In the genomic region with DNA sequence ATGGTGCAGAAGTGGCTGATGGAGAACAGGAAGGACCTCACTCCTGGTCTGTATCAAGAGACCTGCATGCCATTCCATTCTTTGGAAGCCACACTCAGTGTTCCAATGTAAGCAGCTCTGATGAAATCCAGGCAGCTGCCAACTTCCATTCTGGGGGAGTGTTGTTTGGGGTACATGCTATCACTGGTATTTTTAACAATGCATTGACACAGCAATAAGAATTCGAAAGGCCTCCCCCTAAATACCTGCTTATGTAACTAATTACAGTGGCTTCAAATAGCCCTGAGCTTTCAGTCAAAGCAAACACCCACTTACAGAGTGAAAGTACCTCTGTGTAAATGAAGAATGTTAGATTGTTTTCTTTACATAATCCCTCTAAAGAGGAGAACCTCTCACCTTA, we compare ENCODE assay signal across 27 mouse cellular contexts. TPM values are rescaled to one million over a fixed set of nuclear protein-coding genes. Genes with fewer than 3 reads are reported as not detected.
DNase-seq lines count a peak whose midpoint lies in the region.
"Had no signal": no experiment of that assay in that cellular context is flagged by ENCODE, and none has a peak within 500 bp of the region (broad histone marks: within the 10 kb centered on the region; RNA-seq: fewer than 3 reads in every experiment).

No protein-coding gene starts in this region.

- H3K9me3 ChIP-seq in embryonic facial prominence, embryonic 10.5 days, result no peaks in the 10 kb centered on the region
- H3K9me3 ChIP-seq: forebrain, embryonic 15.5 days; G1E; hindbrain, embryonic 13.5 days; liver, embryonic 13.5 days had no signal

- no peaks in the 10 kb centered on the region for H3K36me3 ChIP-seq in embryonic facial prominence, embryonic 10.5 days (replicated peaks)
- H3K36me3 ChIP-seq: forebrain, embryonic 15.5 days; G1E; hindbrain, embryonic 13.5 days; liver, embryonic 13.5 days had no signal

- no peaks in the 10 kb centered on the region for H3K4me1 ChIP-seq in embryonic facial prominence, embryonic 10.5 days
- H3K4me1 ChIP-seq: forebrain, embryonic 15.5 days; hindbrain, embryonic 13.5 days; liver, embryonic 13.5 days had no signal

- H3K27me3 ChIP-seq in embryonic facial prominence, embryonic 10.5 days (replicated peaks; ENCODE audit: low read depth, poor library complexity, severe bottlenecking), result no peaks in the 10 kb centered on the region
- H3K27me3 ChIP-seq: CH12.LX; forebrain, embryonic 15.5 days; hindbrain, embryonic 13.5 days; liver, embryonic 13.5 days; Patski had no signal

- no peak overlapping the region for H3K4me3 ChIP-seq in embryonic facial prominence, embryonic 10.5 days
- H3K4me3 ChIP-seq: forebrain, embryonic 15.5 days; gastrocnemius, adult 2 months; hindbrain, embryonic 13.5 days; left cerebral cortex, adult 2 months; liver, embryonic 13.5 days had no signal

- intact Hi-C loops in left cerebral cortex, postnatal 14 days (cut with DNase I), result no loop called here
- intact Hi-C loops in left cerebral cortex, postnatal 36 days (cut with DNase I), result no loop called here
- intact Hi-C loops in heart, postnatal 10 days (cut with DNase I), result no loop called here

- no peak overlapping the region for H3K27ac ChIP-seq in embryonic facial prominence, embryonic 10.5 days (replicated peaks)
- H3K27ac ChIP-seq: forebrain, embryonic 15.5 days; gastrocnemius, adult 2 months; hindbrain, embryonic 13.5 days; kidney, postnatal 0 days; left cerebral cortex, adult 2 months; liver, embryonic 13.5 days had no signal

- 60% methylated on average over 1 of the region's 1 CpGs for WGBS in embryonic facial prominence, embryonic 10.5 days

- DNase-seq in layer of hippocampus, adult 11-12 months (ENCODE audit: low spot score), result peak; percentile 47
- DNase-seq in layer of hippocampus, adult 9-10 months (ENCODE audit: low spot score), result no peak
- DNase-seq in left cerebral cortex, adult 9 months (ENCODE audit: low spot score in 2 of 2), result peak; percentile 30 to 40
- no peak for DNase-seq in left cerebral cortex, postnatal 14 days (ENCODE audit: low spot score in 2 of 2)
- DNase-seq in embryonic facial prominence, embryonic 10.5 days (ENCODE audit: low spot score), result peak; percentile 9
- DNase-seq in left cerebral cortex, postnatal 36 days (ENCODE audit: low spot score in 2 of 2), result peak; percentile 14 to 21
- no peak for DNase-seq in heart, postnatal 10 days
- DNase-seq: adrenal gland, adult 2 months; cerebellum, adult 2 months; cerebellum, postnatal 36 days; gastrocnemius, adult 2 months; heart, postnatal 36 days; kidney, adult 2 months; liver, embryonic 13.5 days; lung, adult 2 months; lung, postnatal 14 days; thymus, postnatal 14 days had no signal

RNA-seq across cellular contexts. Expression of a gene that starts 42.7 kb away (rescaled TPM):
- 1 to 10 TPM; 8.1 to 9.8 TPM for total RNA-seq in left cerebral cortex, postnatal 14 days (2021)
- polyA plus RNA-seq in embryonic facial prominence, embryonic 10.5 days (2016; fragmentation: Nextera tagmentation; extraction: Ambion mirVana), result 1.0 and 1.2 TPM in 2 replicates
- 10 to 100 TPM in 1 of 2 experiments, 1 to 10 TPM in 1; 9.5 to 11.3 TPM for total RNA-seq in left cerebral cortex, postnatal 36 days (2021)
- not detected for total RNA-seq in heart, postnatal 10 days (2021)
- total RNA-seq: CH12.LX; gastrocnemius, adult 2 months; heart, adult 8-10 months; heart, postnatal 36 days had no signal
- polyA plus RNA-seq: adrenal gland, adult 2 months; G1E; inflammation-experienced regulatory T-cells, adult 6 months; liver, embryonic 13.5 days; lung, adult 2 months; spleen, adult 2 months had no signal

Comparison
In these comparisons a context has a peak if more than half of its experiments do, and no peak if none do; other contexts are left out.
1. DNase-seq: peak in layer of hippocampus, adult 11-12 months (single experiment), left cerebral cortex, adult 9 months (2 of 2), embryonic facial prominence, embryonic 10.5 days (single experiment) and left cerebral cortex, postnatal 36 days (2 of 2); none in layer of hippocampus, adult 9-10 months (single experiment), left cerebral cortex, postnatal 14 days (0 of 2) and heart, postnatal 10 days (0 of 2).
2. RNA of a gene that starts 42.7 kb away (total RNA-seq): 9.5 to 11.3 TPM in left cerebral cortex, postnatal 36 days and 8.1 to 9.8 TPM in left cerebral cortex, postnatal 14 days; not detected in heart, postnatal 10 days; every median in the first group is over 4 times any median in the second.